Comparison of ENCODE assay signal across 9 mouse cellular contexts in genomic region chr3:145651978-145652321, GRCm38 (mm10). TPM values are rescaled to one million over a fixed set of nuclear protein-coding genes. Genes with fewer than 3 reads are reported as not detected.
A peak's percentile ranks its signal among the peaks of the same experiment; 100 is the strongest.
DNase-seq lines count a peak whose midpoint lies in the region; ATAC-seq and TF ChIP-seq lines count a peak whose summit lies in the region.
"Had no signal": no experiment of that assay in that cellular context is flagged by ENCODE, and none has a peak within 500 bp of the region (broad histone marks: within the 10 kb centered on the region; RNA-seq: fewer than 3 reads in every experiment).

No protein-coding gene starts in this region.

- WGBS in heart, embryonic 11.5 days (ENCODE audit: insufficient replicate concordance): 1% methylated on average over 10 of the region's 10 CpGs
- WGBS in forebrain, embryonic 15.5 days: 6% methylated on average over 10 of the region's 10 CpGs
- 1% methylated on average over 10 of the region's 10 CpGs for WGBS in midbrain, embryonic 10.5 days

- H3ac ChIP-seq in C2C12 (ENCODE audit: control insufficient read depth, insufficient read length, low read depth): peak overlapping the region; percentile 89

- peak overlapping the region; percentile 97 for H3K9ac ChIP-seq in heart, embryonic 11.5 days (ENCODE audit: low read depth, low read length)
- no peak overlapping the region for H3K9ac ChIP-seq in forebrain, embryonic 15.5 days (replicated peaks)

- H3K4me3 ChIP-seq in heart, embryonic 11.5 days (ENCODE audit: low read depth, low read length): peak overlapping the region; percentile 89
- peak overlapping the region; percentile 43 for H3K4me3 ChIP-seq in C2C12 (ENCODE audit: insufficient read depth, poor library complexity, severe bottlenecking)
- 0 out of 2 replicates have a peak overlapping the region, but pooled peaks have one; percentile 1 for H3K4me3 ChIP-seq in forebrain, embryonic 15.5 days
- H3K4me3 ChIP-seq in midbrain, embryonic 10.5 days: peak overlapping the region; percentile 73

- DNase-seq in heart, postnatal 14 days: no peak
- no peak for DNase-seq in midbrain, embryonic 10.5 days (ENCODE audit: low spot score)
- DNase-seq in frontal cortex, postnatal 25 days (ENCODE audit: low spot score in 2 of 2): no peak
- DNase-seq in thymus, postnatal 14 days: no peak

- TF ChIP-seq CTCF in C2C12 (IDR thresholded peaks at IDR 0.05; ENCODE audit: control insufficient read depth, insufficient read depth, insufficient read length): no peak

- H3K27ac ChIP-seq in heart, embryonic 11.5 days (ENCODE audit: low read depth, low read length): peak overlapping the region; percentile 95
- no peak overlapping the region for H3K27ac ChIP-seq in forebrain, embryonic 15.5 days (replicated peaks)
- H3K27ac ChIP-seq in midbrain, embryonic 10.5 days (replicated peaks): 0 out of 2 replicates have a peak overlapping the region, but pooled peaks have one; percentile 83

- intact Hi-C loops in heart, postnatal 14 days (cut with DNase I): no loop called here

- H3K27me3 ChIP-seq in heart, embryonic 11.5 days (ENCODE audit: control insufficient read depth, insufficient read depth, low read length): no peaks in the 10 kb centered on the region
- no peaks in the 10 kb centered on the region for H3K27me3 ChIP-seq in C2C12 (ENCODE audit: control insufficient read depth, insufficient read depth, insufficient read length)
- H3K27me3 ChIP-seq in forebrain, embryonic 15.5 days: peaks cover 12% of the 10 kb centered on the region
- H3K27me3 ChIP-seq in midbrain, embryonic 10.5 days (ENCODE audit: low read depth, poor library complexity, severe bottlenecking): peaks cover 88% of the 10 kb centered on the region

- peak overlapping the region; percentile 80 for H3K4me2 ChIP-seq in heart, embryonic 11.5 days
- H3K4me2 ChIP-seq in forebrain, embryonic 15.5 days (replicated peaks): peak overlapping the region; percentile 76

- H3K9me3 ChIP-seq in heart, embryonic 11.5 days (replicated peaks; ENCODE audit: control insufficient read depth, low read length): no peaks in the 10 kb centered on the region
- no peaks in the 10 kb centered on the region for H3K9me3 ChIP-seq in forebrain, embryonic 15.5 days
- H3K9me3 ChIP-seq in midbrain, embryonic 10.5 days (replicated peaks): no peaks in the 10 kb centered on the region

- H3K79me2 ChIP-seq in C2C12 (ENCODE audit: control insufficient read depth, insufficient read depth): peaks cover 82% of the 10 kb centered on the region

- no peak for ATAC-seq in heart, embryonic 11.5 days (replicated peaks; ENCODE audit: insufficient number of reproducible peaks, low FRiP score, low TSS enrichment)
- no peak for ATAC-seq in forebrain, embryonic 15.5 days (replicated peaks)
- no peak for ATAC-seq in megakaryocyte-erythroid progenitor cell, adult 5-6 weeks (replicated peaks; ENCODE audit: low FRiP score, low TSS enrichment, poor library complexity, severe bottlenecking)

- H3K4me1 ChIP-seq in heart, embryonic 11.5 days (ENCODE audit: control insufficient read depth, insufficient read depth, low read length): peaks cover 36% of the 10 kb centered on the region
- peaks cover 66% of the 10 kb centered on the region for H3K4me1 ChIP-seq in forebrain, embryonic 15.5 days
- H3K4me1 ChIP-seq in midbrain, embryonic 10.5 days: peaks cover 73% of the 10 kb centered on the region

- peaks cover 45% of the 10 kb centered on the region for H3K79me3 ChIP-seq in C2C12 (ENCODE audit: low read depth)

- H3K36me3 ChIP-seq in heart, embryonic 11.5 days (ENCODE audit: control insufficient read depth, insufficient read depth, low read length): peaks cover 8% of the 10 kb centered on the region; the same call in 1 of the 2 replicates
- H3K36me3 ChIP-seq in C2C12 (ENCODE audit: control insufficient read depth, insufficient read depth): peaks cover 33% of the 10 kb centered on the region
- H3K36me3 ChIP-seq in forebrain, embryonic 15.5 days: no peaks in the 10 kb centered on the region
- H3K36me3 ChIP-seq in midbrain, embryonic 10.5 days: peaks cover 8% of the 10 kb centered on the region; the same call in 1 of the 2 replicates

TF ChIP-seq in C2C12, 6 proteins besides CTCF, POLR2A, EP300 and RAD21:
- TF ChIP-seq MYOG (IDR thresholded peaks at IDR 0.05; ENCODE audit: control insufficient read depth, extremely low read depth, insufficient read length) (no peak), MAX (IDR thresholded peaks at IDR 0.05) (no peak), USF1 (IDR thresholded peaks at IDR 0.05; ENCODE audit: low read depth) (no peak), MYOD1 (IDR thresholded peaks at IDR 0.05; ENCODE audit: control insufficient read depth, insufficient read length, low read depth) (no peak), FOSL1 (IDR thresholded peaks at IDR 0.05; ENCODE audit: insufficient read depth, low read length, poor library complexity, severe bottlenecking) (no peak), CEBPB (IDR thresholded peaks at IDR 0.05; ENCODE audit: low read depth) (no peak)

RNA-seq across cellular contexts. Expression of gene Ccn1, which starts 2.2 kb away (rescaled TPM):
- 55.6 and 61.9 TPM in 2 replicates for polyA plus RNA-seq in heart, embryonic 11.5 days (2014; fragmentation: Nextera tagmentation; extraction: Ambion mirVana)
- 10 to 100 TPM; 29.1 to 29.7 TPM for total RNA-seq in heart, postnatal 14 days (2021)
- 280 TPM for polyA plus RNA-seq in C2C12 (2012; fragmentation: generic; extraction: Trizol)
- 27.2 and 30.1 TPM in 2 replicates for polyA plus RNA-seq in forebrain, embryonic 15.5 days (2015; fragmentation: Nextera tagmentation; extraction: Ambion mirVana)
- polyA plus RNA-seq in midbrain, embryonic 10.5 days (2016; fragmentation: Nextera tagmentation; extraction: Ambion mirVana): 32.5 and 36.2 TPM in 2 replicates
- not detected in 2 replicates for total RNA-seq in megakaryocyte-erythroid progenitor cell, adult 5-6 weeks (2014; fragmentation: Nextera tagmentation)
- total RNA-seq in megakaryocyte-erythroid progenitor cell, adult 5-6 weeks (2017): 1.9 TPM in 1 of 2 replicates, not detected in the other
- total RNA-seq: hematopoietic stem cell, adult 5-6 weeks had no signal

Comparison
In these comparisons a context has a peak if more than half of its experiments do, and no peak if none do; other contexts are left out.
1. H3K4me3 ChIP-seq: peak in every context shown above with its lines; median percentile 89 in heart, embryonic 11.5 days; 73 in midbrain, embryonic 10.5 days; 43 in C2C12; 1 in forebrain, embryonic 15.5 days.